Mouse (Mus musculus): ENCODE data around the gene Brpf3.
A peak's percentile ranks its signal among the peaks of the same experiment; 100 is the strongest.
"Not testable (repeated sequence)": the region's sequence is repeated elsewhere in the genome, so short reads cannot be mapped to it uniquely, and the experiment has no call there.

Gene Brpf3

GRCm38 (mm10) chr17:28800671-28801412 lies at the start of gene Brpf3:
Gene Brpf3 (plus strand): TSS chr17:28801090.
- DNase-seq (ENCODE audit: low read depth, low spot score): peak; percentile 69

GRCm38 (mm10) chr17:28756447-28756846 lies 44.4 kb upstream of the Brpf3 start:
- DNase-seq (ENCODE audit: low read depth, low spot score): no peak

DNA sequence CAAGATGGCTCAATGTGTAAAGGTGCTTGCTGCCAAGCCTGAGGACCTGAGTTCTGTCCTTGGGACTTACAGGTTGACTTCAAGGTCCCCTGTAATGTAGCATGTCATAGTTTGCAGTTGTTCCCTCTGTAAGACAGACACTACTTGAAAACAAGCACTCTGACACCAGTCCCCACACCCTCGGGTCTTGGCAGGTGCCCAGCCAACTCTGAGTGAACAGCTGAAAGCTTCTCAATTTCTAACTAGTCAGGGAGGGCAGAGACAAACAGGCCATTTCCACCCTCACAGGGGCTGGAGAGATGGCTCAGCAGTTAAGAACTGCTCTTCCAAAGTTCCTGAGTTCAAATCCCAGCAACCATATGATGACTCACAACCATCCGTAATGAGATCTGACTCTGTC lies 43.4 kb upstream of the Brpf3 start:
- DNase-seq (ENCODE audit: low read depth, low spot score): no peak

DNA sequence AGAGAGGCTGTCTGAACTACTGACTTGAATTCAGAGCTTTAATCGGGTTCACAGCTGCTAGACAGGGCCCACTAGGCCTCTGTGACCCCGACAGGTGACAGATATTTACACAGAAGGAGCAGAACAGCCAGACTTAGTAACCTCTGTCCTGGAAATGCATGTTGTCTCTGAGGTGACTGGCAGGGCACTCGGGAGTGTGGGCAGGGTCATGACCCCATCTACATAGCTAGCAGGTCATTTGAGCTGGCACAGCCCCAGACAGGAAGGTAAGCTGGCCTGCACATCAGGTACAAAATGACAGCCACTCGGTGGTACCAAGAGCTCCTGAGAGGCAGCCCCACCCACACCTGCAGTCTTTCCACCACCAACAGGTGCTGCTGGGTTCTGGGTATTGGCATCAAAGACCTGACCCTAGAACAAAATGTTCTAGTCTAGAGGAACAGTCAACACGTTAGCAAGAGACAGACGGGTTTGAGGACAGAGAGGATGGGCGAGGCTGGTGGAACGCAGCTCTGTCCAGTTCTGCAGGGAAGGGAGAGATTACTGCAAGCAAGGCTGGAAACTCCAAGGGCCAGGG lies 40.1 kb upstream of the Brpf3 start:
- no peak for DNase-seq (ENCODE audit: low read depth, low spot score)

DNA sequence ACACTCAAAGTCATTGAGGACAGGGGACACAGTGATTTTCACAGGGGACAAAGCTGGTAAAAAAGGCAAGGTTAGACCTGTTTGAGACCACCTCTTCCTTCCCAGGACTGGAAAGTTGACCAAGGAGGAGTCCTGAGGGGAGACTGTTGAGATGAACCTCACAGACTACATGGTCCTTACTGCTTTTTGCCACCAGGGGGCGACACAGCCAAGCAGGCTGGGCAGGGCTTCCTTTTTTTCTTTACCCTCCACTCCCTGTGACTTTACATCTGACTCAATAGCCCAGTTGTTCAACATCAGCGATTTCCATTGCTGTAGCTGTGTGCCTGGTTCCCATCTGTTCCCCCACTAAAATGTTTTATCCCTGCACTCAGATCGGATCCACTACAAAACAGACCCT lies 39.0 kb upstream of the Brpf3 start:
- peak; percentile 79 for DNase-seq (ENCODE audit: low read depth, low spot score)

DNA sequence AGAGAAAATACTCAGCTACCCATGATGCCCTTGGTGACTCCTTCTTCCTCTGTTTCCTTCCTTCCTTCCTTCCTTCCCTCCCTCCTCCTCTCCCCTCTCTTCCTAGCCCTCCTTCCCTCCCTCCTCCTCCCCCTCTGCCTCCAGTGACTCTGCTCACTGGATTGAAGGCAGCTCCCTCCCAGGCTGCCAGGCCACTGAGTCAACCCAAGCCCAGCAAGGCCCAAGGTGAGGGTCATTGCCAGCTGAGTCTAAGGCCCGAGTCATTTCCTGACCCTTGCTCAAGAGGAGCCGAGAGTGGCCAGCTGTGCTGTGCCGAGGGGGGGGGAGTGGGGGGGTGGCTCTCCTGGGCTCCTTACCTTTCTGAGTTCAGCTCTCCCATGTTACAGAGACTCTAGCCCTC lies 34.7 kb upstream of the Brpf3 start:
- no peak for DNase-seq (ENCODE audit: low read depth, low spot score)

DNA sequence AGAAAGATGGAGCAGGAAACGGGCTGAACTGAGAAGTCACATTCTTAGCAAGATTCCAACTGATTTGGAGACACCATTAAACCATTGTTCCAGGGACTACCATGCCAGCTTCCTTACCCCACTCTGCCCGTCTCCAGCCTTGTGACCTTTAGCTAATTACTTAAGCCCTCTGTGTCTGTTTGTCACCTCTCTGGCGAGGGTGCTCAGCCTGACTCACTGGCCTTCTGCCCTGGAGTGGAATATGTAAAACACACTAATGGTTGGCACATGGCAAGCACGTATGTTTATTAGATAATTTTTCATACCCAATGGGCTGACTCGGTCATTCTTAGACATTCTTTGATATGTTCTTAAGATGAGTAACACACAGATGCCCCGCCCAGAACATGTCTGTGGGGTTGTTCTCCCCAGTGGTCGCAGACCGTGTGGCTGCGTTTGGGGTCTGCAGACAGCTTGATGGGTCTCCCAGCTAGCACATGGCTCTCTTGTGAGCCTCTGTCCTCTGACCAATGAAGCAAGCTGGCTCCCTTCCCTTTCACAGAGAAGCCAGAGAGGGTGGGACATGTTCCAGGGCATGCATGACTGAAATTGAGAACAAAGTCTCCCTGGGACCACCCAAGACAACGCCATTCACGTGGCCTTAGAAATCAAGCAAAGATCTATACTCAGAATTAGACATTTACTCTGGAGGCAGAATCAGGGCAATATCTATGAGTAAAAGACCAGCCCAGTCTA lies 33.9 kb upstream of the Brpf3 start:
- DNase-seq (ENCODE audit: low read depth, low spot score): no peak

DNA sequence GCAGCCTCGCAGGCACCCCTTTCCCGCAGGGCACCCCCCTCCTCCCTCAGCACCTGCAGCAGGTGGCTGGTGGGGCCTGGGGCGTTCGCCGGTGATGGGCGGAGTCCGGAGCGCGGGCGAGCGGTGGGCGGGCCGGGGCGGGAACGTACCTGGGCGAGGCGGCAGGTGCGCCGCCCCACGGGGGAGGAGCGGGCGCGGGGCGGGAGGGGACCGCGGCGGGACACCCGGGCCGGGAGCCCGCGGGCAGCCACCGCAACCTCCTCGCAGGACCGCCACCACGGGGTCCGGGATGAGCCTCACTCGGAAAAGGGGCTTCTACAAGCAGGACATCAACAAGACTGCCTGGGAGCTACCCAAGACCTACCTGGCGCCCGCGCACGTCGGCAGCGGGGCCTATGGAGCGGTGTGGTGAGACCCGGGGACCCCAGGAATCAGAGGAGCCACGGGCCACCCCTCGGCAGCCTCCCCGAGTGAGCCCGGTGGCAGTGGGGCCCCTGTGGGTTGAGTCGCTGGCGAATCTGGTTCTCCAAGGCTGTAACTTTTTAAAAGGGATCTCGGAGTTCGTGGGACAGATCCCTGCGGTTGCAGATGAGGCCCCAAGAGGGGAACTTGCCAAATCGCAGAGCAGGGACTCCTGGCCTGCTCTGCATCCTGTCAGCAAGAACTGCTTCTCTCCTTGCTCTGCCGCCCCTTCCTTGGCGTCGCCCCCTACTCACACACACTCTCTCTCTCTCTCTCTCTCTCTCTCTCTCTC lies 31.6 kb upstream of the Brpf3 start, which contains the start of gene Mapk13:
TSS of gene Mapk13 (plus strand) at position 177 of the 754 bp plus-strand sequence.
- peak; percentile 31 for DNase-seq (ENCODE audit: low read depth, low spot score)

- peak; percentile 23 for DNase-seq (ENCODE audit: low read depth, low spot score)
Observed at GRCm38 (mm10) chr17:28769875-28770421, 30.9 kb upstream of the Brpf3 start.

- no peak for DNase-seq (ENCODE audit: low read depth, low spot score)
Observed at GRCm38 (mm10) chr17:28771289-28771688, 29.6 kb upstream of the Brpf3 start.

DNA sequence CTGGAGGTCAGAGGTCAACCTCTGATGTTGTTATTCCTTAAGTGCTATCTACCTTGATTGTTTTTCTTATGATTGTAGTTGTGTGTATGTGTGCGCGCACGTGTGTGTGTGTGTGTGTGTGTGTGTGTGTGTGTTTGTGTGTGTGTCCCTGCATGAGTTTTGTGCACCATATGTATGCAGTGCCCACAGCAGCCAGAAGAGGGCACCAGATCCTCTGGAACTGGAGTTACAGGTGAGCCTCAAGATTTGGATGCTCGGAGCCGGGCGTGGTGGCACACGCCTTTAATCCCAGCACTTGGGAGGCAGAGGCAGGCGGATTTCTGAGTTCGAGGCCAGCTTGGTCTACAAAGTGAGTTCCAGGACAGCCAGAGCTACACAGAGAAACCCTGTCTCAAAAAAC lies 26.6 kb upstream of the Brpf3 start:
- DNase-seq (ENCODE audit: low read depth, low spot score): not testable (repeated sequence)

DNA sequence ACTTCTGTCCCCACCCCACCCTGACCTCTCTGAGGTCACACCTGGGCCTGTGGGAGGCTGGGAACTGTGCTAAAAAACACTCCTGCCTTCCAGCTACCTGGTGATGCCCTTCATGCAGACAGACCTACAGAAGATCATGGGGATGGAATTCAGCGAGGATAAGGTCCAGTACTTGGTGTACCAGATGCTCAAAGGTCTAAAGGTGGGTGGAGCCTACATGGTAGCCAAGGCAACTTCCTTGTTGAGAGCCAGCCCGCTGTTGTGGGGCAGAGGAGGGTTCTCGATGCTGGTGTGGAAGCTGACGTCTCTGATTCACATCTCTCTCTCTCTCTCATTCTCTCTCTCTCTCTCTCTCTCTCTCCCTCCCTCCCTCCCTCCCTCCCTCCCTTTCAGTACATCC lies 25.7 kb upstream of the Brpf3 start:
- no peak for DNase-seq (ENCODE audit: low read depth, low spot score)

DNA sequence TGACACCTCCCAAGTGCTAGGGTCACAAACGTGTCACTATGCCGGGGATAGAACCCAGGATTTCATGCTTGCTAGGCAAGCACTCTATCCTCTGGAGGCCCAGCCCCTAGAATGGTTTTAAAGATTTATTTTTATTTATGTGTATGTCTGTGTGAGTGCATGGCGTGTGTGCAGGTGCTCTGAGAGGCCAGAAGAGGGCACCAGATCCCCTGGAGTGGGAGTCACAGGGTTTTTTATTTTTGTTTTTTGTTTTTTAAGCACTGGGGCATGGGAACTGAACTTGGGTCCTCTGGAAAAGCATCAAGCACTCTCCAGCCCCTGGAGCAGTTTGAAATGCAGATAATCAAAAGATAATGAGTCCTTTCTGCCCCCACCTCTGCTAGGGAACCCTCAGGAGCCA lies 24.1 kb upstream of the Brpf3 start:
- no peak for DNase-seq (ENCODE audit: low read depth, low spot score)

DNA sequence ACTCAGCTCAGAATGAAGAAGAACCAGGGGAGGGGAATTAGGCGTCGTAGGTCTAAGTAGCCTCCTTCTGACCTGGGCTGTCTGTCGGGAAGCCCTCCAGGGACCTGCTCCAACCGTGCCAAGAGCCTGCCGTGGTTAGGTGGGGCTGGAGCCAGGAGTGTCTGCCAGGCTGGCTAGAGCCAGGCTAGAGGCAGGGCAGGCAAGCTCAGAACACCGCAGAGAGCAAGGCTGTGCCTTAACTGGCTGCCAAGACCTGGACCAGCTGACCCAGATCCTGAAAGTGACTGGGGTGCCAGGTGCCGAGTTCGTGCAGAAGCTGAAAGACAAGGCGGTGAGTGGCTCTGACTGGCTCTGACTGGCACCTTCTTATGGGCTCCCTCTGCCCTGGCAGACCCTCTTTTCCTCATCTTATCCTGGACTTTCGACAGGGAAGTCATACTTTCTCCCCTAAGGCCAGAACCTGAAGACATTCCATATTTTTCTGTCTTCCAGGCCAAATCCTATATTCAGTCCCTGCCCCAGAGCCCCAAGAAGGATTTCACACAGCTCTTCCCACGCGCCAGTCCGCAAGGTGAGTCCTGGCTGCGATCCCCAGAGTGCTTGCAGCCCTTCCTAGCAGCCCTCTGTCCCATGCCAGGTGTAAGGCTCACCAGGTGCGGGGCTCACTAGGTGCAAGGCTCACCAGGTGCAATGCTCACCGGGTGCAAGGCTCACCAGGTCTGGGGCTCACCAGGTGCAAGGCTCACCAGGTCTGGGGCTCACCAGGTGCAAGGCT lies 23.5 kb upstream of the Brpf3 start:
- no peak for DNase-seq (ENCODE audit: low read depth, low spot score)

DNA sequence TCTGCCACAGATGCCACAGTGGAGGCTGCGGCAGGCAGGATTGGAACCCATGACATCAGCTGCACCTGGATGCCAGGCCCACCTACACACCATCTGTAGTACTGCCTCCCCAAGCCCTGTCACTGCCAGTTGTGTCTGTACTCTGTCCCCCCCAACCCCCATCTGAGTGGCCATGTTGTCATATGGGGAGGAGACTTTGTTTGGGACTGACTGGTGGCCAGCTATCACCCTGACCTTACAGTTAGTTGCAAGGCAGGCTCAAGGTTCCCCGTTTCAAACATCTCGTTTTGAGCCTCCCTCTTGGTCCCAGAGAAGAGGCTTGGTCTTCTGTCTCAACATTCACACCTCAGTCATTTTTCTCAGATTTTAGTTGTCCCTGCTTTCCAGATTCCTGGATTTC lies 21.2 kb upstream of the Brpf3 start:
- DNase-seq (ENCODE audit: low read depth, low spot score): no peak

- DNase-seq (ENCODE audit: low read depth, low spot score): no peak
Observed at GRCm38 (mm10) chr17:28780836-28781235, 20.1 kb upstream of the Brpf3 start.

- DNase-seq (ENCODE audit: low read depth, low spot score): no peak
Observed at GRCm38 (mm10) chr17:28781290-28782045, 19.4 kb upstream of the Brpf3 start.

DNA sequence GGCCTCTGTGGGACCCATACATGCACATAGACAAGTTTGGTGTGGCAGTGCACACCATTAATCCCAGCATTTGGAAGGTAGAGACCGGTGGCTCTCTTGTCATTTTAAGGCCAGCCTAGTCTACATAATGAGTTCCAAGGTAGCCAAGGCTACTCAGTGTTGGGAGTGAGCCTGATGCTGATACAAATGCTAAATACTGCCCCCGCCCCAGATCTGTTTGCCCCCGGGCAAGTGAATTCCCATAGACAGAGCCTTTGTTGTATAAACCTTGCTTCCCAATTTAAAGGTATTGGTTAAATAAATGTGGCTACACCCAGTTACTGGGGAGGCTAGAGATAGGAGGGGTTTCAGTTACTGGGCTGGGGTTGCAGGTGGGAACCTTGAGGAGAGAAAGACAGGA lies 15.9 kb upstream of the Brpf3 start:
- DNase-seq (ENCODE audit: low read depth, low spot score): no peak

- DNase-seq (ENCODE audit: low read depth, low spot score): no peak
Observed at GRCm38 (mm10) chr17:28787507-28787906, 13.4 kb upstream of the Brpf3 start.

- no peak for DNase-seq (ENCODE audit: low read depth, low spot score)
Observed at GRCm38 (mm10) chr17:28797031-28797430, 3.9 kb upstream of the Brpf3 start.
